9 mouse cellular contexts compared by ENCODE assay signal in the genomic region with DNA sequence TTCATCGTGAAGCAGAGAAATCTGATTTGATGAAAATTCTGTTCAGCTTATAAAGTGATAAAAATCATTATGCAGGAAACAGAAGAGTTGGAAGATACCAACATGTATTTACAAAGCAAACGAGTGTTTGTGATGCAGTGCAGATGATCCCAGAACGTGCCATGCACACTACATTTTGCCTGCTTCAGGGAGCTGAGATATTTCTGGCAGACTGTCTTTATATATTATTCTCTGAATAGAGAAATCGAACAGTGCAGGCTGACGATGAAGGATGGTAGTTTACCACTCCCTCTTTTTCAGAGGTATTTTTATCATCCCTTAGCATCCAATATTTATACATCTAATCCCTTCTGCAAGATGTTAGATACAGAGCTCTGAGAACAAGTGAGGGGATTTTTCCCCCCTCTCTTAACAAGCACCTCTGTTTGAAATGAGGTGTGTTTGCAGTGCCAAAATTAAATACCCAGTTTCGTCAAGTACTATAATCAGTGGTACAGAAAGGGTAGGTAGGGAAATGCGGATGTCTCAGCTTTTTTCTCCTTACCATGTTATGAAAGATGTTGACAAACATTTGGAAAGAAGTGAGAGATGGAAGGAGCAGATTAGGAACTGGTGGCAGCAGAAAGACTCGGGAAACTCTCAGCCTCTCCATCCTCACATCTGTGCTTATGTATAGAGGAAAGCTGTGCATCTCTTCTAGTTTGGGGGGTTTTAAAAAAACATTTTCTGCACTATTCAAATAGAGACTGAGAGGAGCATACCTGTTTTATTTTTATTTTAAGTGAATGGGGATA. TPM values are rescaled to one million over a fixed set of nuclear protein-coding genes. Genes with fewer than 3 reads are reported as not detected.
DNase-seq lines count a peak whose midpoint lies in the region; ATAC-seq lines count a peak whose summit lies in the region.
"Had no signal": no experiment of that assay in that cellular context is flagged by ENCODE, and none has a peak within 500 bp of the region (broad histone marks: within the 10 kb centered on the region; RNA-seq: fewer than 3 reads in every experiment).

A gene (plus strand): TSS at position 770 of the 794 bp plus-strand sequence.

- ATAC-seq in lung, embryonic 15.5 days (ENCODE audit: borderline replicate concordance, extremely low read depth, low FRiP score, low TSS enrichment) = no peak
- ATAC-seq in neural tube, embryonic 14.5 days (ENCODE audit: low read depth) = no peak

- WGBS in lung, embryonic 15.5 days = 55% methylated on average over 8 of the region's 8 CpGs
- 91% methylated on average over 8 of the region's 8 CpGs for WGBS in forebrain, embryonic 10.5 days
- WGBS in neural tube, embryonic 14.5 days = 78% methylated on average over 8 of the region's 8 CpGs

- no peak within 1 kb of the TSS for H3K4me2 ChIP-seq in lung, embryonic 15.5 days
- no peak within 1 kb of the TSS for H3K4me2 ChIP-seq in neural tube, embryonic 14.5 days (ENCODE audit: low read depth, low read length)
- H3K4me2 ChIP-seq: liver, embryonic 15.5 days had no signal

- intact Hi-C loops in heart, postnatal 14 days (cut with DNase I) = no loop called here

- DNase-seq in lung, postnatal 4 days = no peak
- no peak for DNase-seq in forebrain, embryonic 10.5 days (ENCODE audit: extremely low spot score, low spot score)
- DNase-seq in layer of hippocampus, postnatal 36 days = peak in 1 of 2 experiments; percentile 3
- no peak for DNase-seq in thymus, adult 18-20 months
- DNase-seq in spleen, postnatal 14 days (ENCODE audit: low spot score in 2 of 2) = no peak
- no peak for DNase-seq in heart, postnatal 14 days

- no peaks in the 10 kb centered on the region for H3K27me3 ChIP-seq in lung, embryonic 15.5 days
- H3K27me3 ChIP-seq in forebrain, embryonic 10.5 days (ENCODE audit: poor library complexity, severe bottlenecking) = no peaks in the 10 kb centered on the region
- no peaks in the 10 kb centered on the region for H3K27me3 ChIP-seq in neural tube, embryonic 14.5 days (ENCODE audit: control insufficient read depth, insufficient read depth, low read length)
- H3K27me3 ChIP-seq: liver, embryonic 15.5 days had no signal

- H3K36me3 ChIP-seq in lung, embryonic 15.5 days = no peaks in the 10 kb centered on the region
- H3K36me3 ChIP-seq in forebrain, embryonic 10.5 days (replicated peaks) = no peaks in the 10 kb centered on the region
- no peaks in the 10 kb centered on the region for H3K36me3 ChIP-seq in neural tube, embryonic 14.5 days (ENCODE audit: control insufficient read depth, insufficient read depth, low read length)
- H3K36me3 ChIP-seq: liver, embryonic 15.5 days had no signal

- H3K9ac ChIP-seq in lung, embryonic 15.5 days = no peak within 1 kb of the TSS
- H3K9ac ChIP-seq in neural tube, embryonic 14.5 days (replicated peaks; ENCODE audit: low read depth, low read length) = no peak within 1 kb of the TSS
- H3K9ac ChIP-seq: liver, embryonic 15.5 days had no signal

- H3K4me3 ChIP-seq in lung, embryonic 15.5 days = no peak within 1 kb of the TSS
- H3K4me3 ChIP-seq in forebrain, embryonic 10.5 days = no peak within 1 kb of the TSS
- no peak within 1 kb of the TSS for H3K4me3 ChIP-seq in neural tube, embryonic 14.5 days (ENCODE audit: low read depth, low read length)
- H3K4me3 ChIP-seq: liver, embryonic 15.5 days had no signal

- no peaks in the 10 kb centered on the region for H3K4me1 ChIP-seq in lung, embryonic 15.5 days
- H3K4me1 ChIP-seq in forebrain, embryonic 10.5 days = no peaks in the 10 kb centered on the region
- H3K4me1 ChIP-seq in neural tube, embryonic 14.5 days (ENCODE audit: control insufficient read depth, insufficient read depth, low read length) = no peaks in the 10 kb centered on the region
- H3K4me1 ChIP-seq: liver, embryonic 15.5 days had no signal

- no peaks in the 10 kb centered on the region for H3K9me3 ChIP-seq in lung, embryonic 15.5 days
- H3K9me3 ChIP-seq in forebrain, embryonic 10.5 days = no peaks in the 10 kb centered on the region
- H3K9me3 ChIP-seq in neural tube, embryonic 14.5 days (ENCODE audit: control insufficient read depth, low read length) = no peaks in the 10 kb centered on the region
- H3K9me3 ChIP-seq: liver, embryonic 15.5 days had no signal

- no peak within 1 kb of the TSS for H3K27ac ChIP-seq in lung, embryonic 15.5 days
- no peak within 1 kb of the TSS for H3K27ac ChIP-seq in forebrain, embryonic 10.5 days
- H3K27ac ChIP-seq in neural tube, embryonic 14.5 days (ENCODE audit: low read depth, low read length) = no peak within 1 kb of the TSS
- H3K27ac ChIP-seq: liver, embryonic 15.5 days had no signal

RNA-seq across cellular contexts. Expression of the gene that starts here (rescaled TPM):
- polyA plus RNA-seq in lung, embryonic 15.5 days (2015; fragmentation: Nextera tagmentation; extraction: Ambion mirVana) = 28.1 and 32.0 TPM in 2 replicates
- 22.0 and 22.4 TPM in 2 replicates for polyA plus RNA-seq in forebrain, embryonic 10.5 days (2016; fragmentation: Nextera tagmentation; extraction: Ambion mirVana)
- total RNA-seq in layer of hippocampus, postnatal 36 days (2021) = 10 to 100 TPM; 59.3 to 67.0 TPM
- polyA plus RNA-seq in neural tube, embryonic 14.5 days (2014; fragmentation: Nextera tagmentation; extraction: Ambion mirVana) = 46.2 and 53.9 TPM in 2 replicates
- total RNA-seq in heart, postnatal 14 days (2021) = 1 to 10 TPM; 3.2 to 3.4 TPM

Comparison
In these comparisons a context has a peak if more than half of its experiments do, and no peak if none do; other contexts are left out.
1. RNA of the gene that starts here (total RNA-seq): 59.3 to 67.0 TPM in layer of hippocampus, postnatal 36 days; 3.2 to 3.4 TPM in heart, postnatal 14 days; every median in the first group is over 10 times any median in the second.